Mouse (Mus musculus) megakaryocyte progenitor cell, adult 5-6 weeks (primary cell): Measurements from ENCODE around the gene Nol4l. TPM values are rescaled to one million over a fixed set of nuclear protein-coding genes. Genes with fewer than 3 reads are reported as not detected.

ENCODE experiments used
- ATAC-seq: replicated peaks from 2 replicates; pipeline ENCODE4 v1.8.0; 2016; ENCODE audit warnings: mild to moderate bottlenecking, moderate TSS enrichment, inconsistent platforms; ENCODE audit not compliant: poor library complexity
- total RNA-seq, 2 experiments: library from RNA; stranded (forward) in 1 of 2; stranded (reverse) in 1 of 2; fragments of 157-497, 149-512 nt in 1 of 2; fragments of 200-1000 nt in 1 of 2; gene quantifications; 2 replicates each; pipeline versions ENCODE4 v1.2.3 to v1.2.4; 2015 to 2017

The Nol4l gene
- total RNA-seq, 2 experiments from 2014 or later = 3.7 to 4.4 TPM

GRCm38 (mm10) chr2:153543911-153544730 is 14.3 kb upstream of the Nol4l start:
- ATAC-seq = peak; percentile 79

GRCm38 (mm10) chr2:153542936-153543668 is 13.3 kb upstream of the Nol4l start:
- ATAC-seq = peak; percentile 32

GRCm38 (mm10) chr2:153538898-153539297 is 9.1 kb upstream of the Nol4l start:
- ATAC-seq = no peak

GRCm38 (mm10) chr2:153533981-153534380 is 4.2 kb upstream of the Nol4l start:
- no peak for ATAC-seq

GRCm38 (mm10) chr2:153530948-153531347 is 1.2 kb upstream of the Nol4l start:
- peak; percentile 24 for ATAC-seq

GRCm38 (mm10) chr2:153529365-153529781 is 398 bp downstream of the Nol4l start:
- no peak for ATAC-seq

GRCm38 (mm10) chr2:153528571-153529364 is 1.0 kb downstream of the Nol4l start:
- ATAC-seq = no peak

- ATAC-seq = peak; percentile 5; the same call in 1 of the 2 replicates
Observed at GRCm38 (mm10) chr2:153527580-153528531, 1.9 kb downstream of the Nol4l start.

- ATAC-seq = no peak
Observed at GRCm38 (mm10) chr2:153526850-153527530, 2.8 kb downstream of the Nol4l start.

GRCm38 (mm10) chr2:153525906-153526311 is 3.9 kb downstream of the Nol4l start:
- peak; percentile 77 for ATAC-seq

- ATAC-seq = no peak
Observed at GRCm38 (mm10) chr2:153524727-153525126, 5.0 kb downstream of the Nol4l start.

GRCm38 (mm10) chr2:153523656-153524055 is 6.1 kb downstream of the Nol4l start:
- no peak for ATAC-seq

GRCm38 (mm10) chr2:153523143-153523542 is 6.6 kb downstream of the Nol4l start:
- no peak for ATAC-seq

GRCm38 (mm10) chr2:153522270-153522669 is 7.5 kb downstream of the Nol4l start:
- ATAC-seq = no peak

GRCm38 (mm10) chr2:153520057-153520456 is 9.7 kb downstream of the Nol4l start:
- ATAC-seq = peak; percentile 47

GRCm38 (mm10) chr2:153516961-153517360 is 12.8 kb downstream of the Nol4l start:
- ATAC-seq = no peak; the same call in 1 of the 2 replicates

GRCm38 (mm10) chr2:153515582-153515981 is 14.2 kb downstream of the Nol4l start:
- no peak for ATAC-seq

- 0 out of 2 replicates have a peak, but pooled peaks have one; percentile 27 for ATAC-seq
Observed at GRCm38 (mm10) chr2:153514497-153515380, 15.0 kb downstream of the Nol4l start.
